Mouse (Mus musculus) retina, postnatal 1 day (tissue): Measurements from ENCODE around the gene Nudt6.

Source experiments
- DNase-seq: peaks from one replicate; pipeline ENCODE4 v3.0.0-alpha.2; 2012

Nudt6 gene

GRCm38 (mm10) chr3:37381457-37381856 is 38.6 kb downstream of the Nudt6 start:
- DNase-seq, result no peak

GRCm38 (mm10) chr3:37379930-37380881 is 39.8 kb downstream of the Nudt6 start:
- DNase-seq, result no peak

GRCm38 (mm10) chr3:37379201-37379600 is 40.8 kb downstream of the Nudt6 start:
- DNase-seq, result no peak

- DNase-seq, result no peak
Observed at GRCm38 (mm10) chr3:37378412-37378811, 41.6 kb downstream of the Nudt6 start.

- DNase-seq, result no peak
Observed at GRCm38 (mm10) chr3:37377926-37378325, 42.1 kb downstream of the Nudt6 start.

GRCm38 (mm10) chr3:37373712-37374111 is 46.3 kb downstream of the Nudt6 start:
- DNase-seq, result no peak

GRCm38 (mm10) chr3:37370407-37370806 is 49.6 kb downstream of the Nudt6 start:
- no peak for DNase-seq

GRCm38 (mm10) chr3:37366381-37367053 is 53.5 kb downstream of the Nudt6 start:
- DNase-seq, result no peak

- no peak for DNase-seq
Observed at GRCm38 (mm10) chr3:37365976-37366375, 54.0 kb downstream of the Nudt6 start.

- DNase-seq, result no peak
Observed at GRCm38 (mm10) chr3:37365144-37365543, 54.9 kb downstream of the Nudt6 start.

- no peak for DNase-seq
Observed at GRCm38 (mm10) chr3:37360729-37361128, 59.3 kb downstream of the Nudt6 start.
